Mouse (Mus musculus): ENCODE results near the gene Edf1.

- no peak for TF ChIP-seq TAL1 (conservative IDR thresholded peaks at IDR 0.05; ENCODE audit: low read depth, low read length)
- TF ChIP-seq CTCF (IDR thresholded peaks at IDR 0.05; ENCODE audit: low read depth, low read length) = no peak
- no peak for TF ChIP-seq POLR2AphosphoS5 (IDR thresholded peaks at IDR 0.05; ENCODE audit: insufficient replicate concordance, low read depth, low read length)
These were observed 15.8 kb upstream of the Edf1 start for GRCm38 (mm10) chr2:25541644-25542367.
